Mouse (Mus musculus): ENCODE results near the gene Prdm16. TPM values are rescaled to one million over a fixed set of nuclear protein-coding genes. Genes with fewer than 3 reads are reported as not detected.

Gene Prdm16
- polyA plus RNA-seq, 1 experiment from 2014 or later, result 12.5 TPM

DNA sequence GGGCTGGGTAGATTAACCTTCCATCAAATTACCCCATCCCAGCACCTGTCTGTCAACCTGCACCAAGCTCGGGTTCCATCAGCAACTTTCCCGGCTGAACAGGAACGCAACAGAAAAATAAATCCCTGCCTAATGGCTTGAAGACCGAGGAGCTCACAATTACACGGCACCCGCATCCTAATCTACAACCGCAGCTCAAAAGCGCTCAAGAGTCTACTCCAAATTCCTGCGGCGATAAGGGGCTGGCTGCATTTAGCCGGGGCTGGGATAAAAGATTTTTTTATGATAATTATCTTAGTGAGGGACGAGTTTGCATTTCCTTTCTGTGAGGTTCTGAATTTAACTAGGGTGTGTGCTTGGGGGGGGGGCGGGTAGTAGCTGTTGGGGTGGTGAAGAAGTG, 284.4 kb downstream of the Prdm16 start:
- H3K36me3 ChIP-seq, result no peaks in the 10 kb centered on the region
- H3K4me1 ChIP-seq (replicated peaks), result peaks cover 16% of the 10 kb centered on the region
- H3K27ac ChIP-seq, result no peak overlapping the region
- no peak overlapping the region for H3K9ac ChIP-seq (replicated peaks)
- no peaks in the 10 kb centered on the region for H3K9me3 ChIP-seq
- no peak for ATAC-seq
- no peak overlapping the region for H3K4me2 ChIP-seq (replicated peaks)
- H3K27me3 ChIP-seq, result peaks cover 4% of the 10 kb centered on the region; the same call in 1 of the 2 replicates
- WGBS, result 55% methylated on average over 13 of the region's 13 CpGs
- H3K4me3 ChIP-seq (replicated peaks), result no peak overlapping the region

DNA sequence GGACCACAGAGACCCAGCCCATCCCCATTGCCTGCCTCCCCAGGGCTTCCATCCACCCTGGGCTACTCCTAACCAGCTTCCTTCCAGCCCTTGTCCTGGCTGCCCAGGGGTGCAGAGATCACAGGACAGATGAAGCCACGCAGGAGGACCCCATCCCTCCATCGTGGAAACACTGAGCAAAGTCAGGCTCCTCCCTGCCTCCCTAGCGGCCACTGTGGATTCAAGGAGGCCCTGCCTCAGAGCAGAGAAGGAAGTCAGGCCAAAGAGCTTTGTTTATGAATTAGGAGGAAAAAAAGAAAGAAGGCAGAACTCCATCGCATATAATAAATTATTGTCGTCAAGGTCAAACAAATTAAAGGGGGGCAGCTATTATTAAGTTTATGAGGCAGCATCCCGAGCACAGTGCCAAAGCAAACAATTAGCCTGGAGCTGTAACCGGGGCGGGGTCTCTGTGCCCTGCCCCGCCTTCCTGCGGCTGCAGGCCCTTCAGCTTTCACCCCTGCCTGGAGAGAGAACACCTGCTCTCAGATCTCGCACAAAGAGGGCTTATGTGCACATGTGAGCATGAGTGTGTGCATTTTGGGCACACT, 288.4 kb downstream of the Prdm16 start:
- no peak for ATAC-seq
- no peak overlapping the region for H3K4me2 ChIP-seq (replicated peaks)
- no peak overlapping the region for H3K4me3 ChIP-seq (replicated peaks)
- peaks cover 28% of the 10 kb centered on the region for H3K4me1 ChIP-seq (replicated peaks)
- H3K27me3 ChIP-seq, result peaks cover 8% of the 10 kb centered on the region; the same call in 1 of the 2 replicates
- H3K36me3 ChIP-seq, result no peaks in the 10 kb centered on the region
- H3K9me3 ChIP-seq, result no peaks in the 10 kb centered on the region
- H3K27ac ChIP-seq, result no peak overlapping the region
- no peak overlapping the region for H3K9ac ChIP-seq (replicated peaks)
- WGBS, result 71% methylated on average over 11 of the region's 11 CpGs

DNA sequence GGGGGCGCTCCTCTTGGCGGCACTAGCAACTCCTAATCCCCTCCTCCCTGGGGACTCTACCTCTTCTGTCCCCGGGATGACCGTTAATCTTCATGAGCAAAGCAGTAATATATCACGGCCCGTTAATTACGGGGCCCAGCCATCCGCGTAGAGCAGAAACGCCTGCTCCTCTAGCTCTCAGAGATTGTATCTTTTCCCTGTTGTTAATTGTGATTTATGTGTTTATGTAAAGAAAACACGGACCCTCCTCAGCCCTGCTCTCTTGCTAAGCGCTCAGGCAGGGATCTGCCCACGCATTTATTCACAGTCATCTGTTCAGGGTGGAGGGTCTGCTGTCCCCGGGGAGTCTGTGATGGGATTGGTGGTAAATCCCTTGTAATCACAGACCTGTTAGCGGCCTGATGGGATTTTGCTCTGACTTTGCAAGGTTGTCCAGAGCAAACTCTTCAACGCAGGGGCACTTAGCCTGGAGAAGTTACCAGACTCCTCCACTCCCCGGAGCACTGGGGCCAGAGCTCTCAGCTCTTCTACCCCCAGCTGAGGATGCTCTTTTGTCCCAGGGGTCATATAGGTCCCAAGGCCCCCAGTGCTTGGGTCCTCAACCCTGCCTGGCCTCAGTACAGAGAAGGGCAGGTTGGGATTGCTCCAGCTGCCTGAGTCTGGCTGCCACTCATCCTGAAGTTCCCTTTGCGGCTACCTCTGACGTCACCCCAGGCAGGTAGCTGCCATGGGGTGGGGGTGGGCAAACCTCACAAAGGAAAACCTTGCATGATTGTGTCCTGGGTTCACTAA, 289.7 kb downstream of the Prdm16 start:
- no peak overlapping the region for H3K4me3 ChIP-seq (replicated peaks)
- no peak overlapping the region for H3K9ac ChIP-seq (replicated peaks)
- 29% methylated on average over 19 of the region's 19 CpGs for WGBS
- H3K4me2 ChIP-seq (replicated peaks), result no peak overlapping the region
- ATAC-seq, result peak; percentile 19; the same call in 1 of the 2 replicates
- H3K4me1 ChIP-seq (replicated peaks), result peaks cover 28% of the 10 kb centered on the region
- H3K36me3 ChIP-seq, result peaks cover 5% of the 10 kb centered on the region
- H3K27ac ChIP-seq, result no peak overlapping the region
- H3K27me3 ChIP-seq, result peaks cover 8% of the 10 kb centered on the region; the same call in 1 of the 2 replicates
- H3K9me3 ChIP-seq, result no peaks in the 10 kb centered on the region

DNA sequence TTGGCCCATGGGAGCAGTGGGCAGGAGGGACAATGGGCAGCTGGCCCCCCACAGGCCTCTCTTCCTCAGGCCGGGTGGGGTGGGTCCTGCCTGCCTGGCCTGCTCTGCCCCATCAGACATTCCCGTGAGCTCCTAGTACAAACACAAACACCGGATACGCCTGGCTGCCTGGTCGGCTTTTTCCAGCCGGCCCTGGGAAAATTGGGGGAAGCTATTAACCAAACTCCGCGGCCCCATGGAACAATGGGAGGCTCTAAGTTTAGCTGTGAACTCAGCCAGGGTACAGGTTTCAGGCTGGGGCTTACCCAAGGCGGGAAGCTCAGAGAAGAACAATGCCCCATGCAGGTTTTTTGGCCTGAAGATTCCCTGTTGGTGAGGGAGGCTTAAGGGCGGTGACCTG, 300.0 kb downstream of the Prdm16 start:
- no peak overlapping the region for H3K4me2 ChIP-seq (replicated peaks)
- H3K27me3 ChIP-seq, result peaks cover 15% of the 10 kb centered on the region; the same call in 1 of the 2 replicates
- no peak overlapping the region for H3K27ac ChIP-seq
- H3K4me3 ChIP-seq (replicated peaks), result no peak overlapping the region
- H3K9ac ChIP-seq (replicated peaks), result peak overlapping the region; percentile 14; the same call in 1 of the 2 replicates
- WGBS, result 12% methylated on average over 10 of the region's 10 CpGs
- H3K36me3 ChIP-seq, result 0 out of 2 replicates have a peak, but pooled peaks cover under 1% of the 10 kb centered on the region
- peaks cover 30% of the 10 kb centered on the region for H3K4me1 ChIP-seq (replicated peaks)
- no peaks in the 10 kb centered on the region for H3K9me3 ChIP-seq
- ATAC-seq, result no peak

DNA sequence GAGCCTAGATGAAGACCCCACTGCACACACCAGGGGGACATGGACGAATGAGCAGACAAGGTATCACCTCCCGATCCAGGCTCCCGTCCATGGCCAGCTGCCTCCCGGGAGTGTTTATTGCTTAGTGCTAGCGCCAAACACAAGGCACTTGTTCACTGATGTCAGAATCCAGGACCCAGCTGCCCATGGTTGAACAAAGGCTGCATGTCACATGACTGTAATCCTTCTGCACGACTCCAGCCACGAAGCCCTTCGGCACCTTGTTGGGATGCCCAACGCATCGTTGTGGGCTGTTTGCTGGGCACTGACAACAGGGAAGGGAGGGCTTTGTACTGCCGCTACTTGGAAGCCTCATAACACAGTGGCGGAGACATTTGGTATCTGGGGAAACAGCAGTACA, 300.9 kb downstream of the Prdm16 start, which contains the start of gene B230104I21Rik:
Gene B230104I21Rik, plus strand, starts transcription at position 367 of the 400 bp plus-strand sequence.
- Histone ChIP-seq H3K4me2 (replicated peaks) (peak within 1 kb of the TSS; percentile 43), H3K27ac (0 out of 2 replicates have a peak within 1 kb of the TSS, but pooled peaks have one; percentile 9), H3K9ac (replicated peaks) (peak within 1 kb of the TSS; percentile 39; the same call in 1 of the 2 replicates), H3K9me3 (no peaks in the 10 kb centered on the region), H3K27me3 (peaks cover 15% of the 10 kb centered on the region; the same call in 1 of the 2 replicates), H3K36me3 (no peaks in the 10 kb centered on the region), H3K4me1 (replicated peaks) (peaks cover 38% of the 10 kb centered on the region), H3K4me3 (replicated peaks) (peak within 1 kb of the TSS; percentile 15)
- peak; percentile 60 for ATAC-seq
- WGBS, result 35% methylated on average over 12 of the region's 12 CpGs

DNA sequence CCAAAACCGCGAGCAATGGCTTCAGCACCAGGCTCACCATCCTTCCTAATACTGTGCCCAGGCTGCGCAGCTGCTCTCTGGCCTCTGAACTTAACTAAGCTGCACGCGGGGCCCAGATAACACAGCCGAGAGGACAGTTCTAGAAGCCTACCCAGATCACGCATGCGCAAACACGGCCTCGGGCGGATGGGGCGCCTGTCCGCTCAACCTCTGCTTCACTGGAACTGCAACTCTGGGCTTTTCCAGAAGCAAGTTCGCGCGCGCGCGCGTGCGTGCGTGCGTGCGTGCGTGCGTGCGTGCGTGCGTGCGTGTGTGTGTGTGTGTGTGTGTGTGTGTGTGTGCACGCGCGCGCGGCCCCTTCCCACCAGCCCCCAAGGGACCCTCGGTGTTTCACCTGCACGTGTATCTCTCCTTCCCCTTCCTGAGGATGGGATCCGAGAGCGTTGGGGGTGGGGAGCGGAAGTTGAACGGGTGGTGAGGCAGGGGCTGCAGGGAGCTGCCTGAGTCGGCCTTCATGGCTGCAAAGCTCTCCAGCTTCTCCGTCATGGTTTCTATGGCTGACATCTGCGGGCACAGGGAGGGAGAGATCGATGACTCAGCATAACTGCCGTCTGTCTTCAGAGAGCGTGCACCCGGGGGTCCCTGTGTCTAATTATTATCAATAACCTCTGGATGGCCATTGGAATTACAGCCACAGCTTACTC, 301.8 kb downstream of the Prdm16 start:
- no peaks in the 10 kb centered on the region for H3K9me3 ChIP-seq
- peaks cover 22% of the 10 kb centered on the region; the same call in 1 of the 2 replicates for H3K27me3 ChIP-seq
- H3K9ac ChIP-seq (replicated peaks), result 0 out of 2 replicates have a peak overlapping the region, but pooled peaks have one; percentile 39
- peak overlapping the region; percentile 15 for H3K4me3 ChIP-seq (replicated peaks)
- no peak for ATAC-seq
- 49% methylated on average over 46 of the region's 48 CpGs for WGBS
- peaks cover 38% of the 10 kb centered on the region for H3K4me1 ChIP-seq (replicated peaks)
- H3K36me3 ChIP-seq, result no peaks in the 10 kb centered on the region
- H3K4me2 ChIP-seq (replicated peaks), result peak overlapping the region; percentile 43
- H3K27ac ChIP-seq, result no peak overlapping the region

DNA sequence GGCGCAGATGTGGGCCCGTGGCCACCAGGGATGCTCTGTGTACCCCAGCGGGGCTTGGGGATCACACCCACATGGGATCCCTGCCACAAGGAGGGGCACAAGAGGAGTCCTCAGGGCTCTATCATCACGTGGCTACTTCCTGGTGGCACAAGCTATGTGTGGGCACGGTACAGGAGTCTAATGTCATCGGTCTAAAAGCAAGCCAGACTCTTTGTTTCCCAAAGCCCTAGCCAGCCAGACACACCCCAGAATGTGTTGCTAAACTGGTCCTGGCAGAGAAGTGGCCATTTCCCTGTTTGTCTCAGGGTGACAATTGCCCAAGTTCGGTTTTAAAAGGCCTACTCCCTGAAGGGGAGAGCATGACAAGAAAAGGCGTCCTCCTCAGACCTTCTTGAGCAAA, 303.4 kb downstream of the Prdm16 start:
- no peak overlapping the region for H3K27ac ChIP-seq
- H3K9me3 ChIP-seq, result no peaks in the 10 kb centered on the region
- peaks cover 44% of the 10 kb centered on the region for H3K4me1 ChIP-seq (replicated peaks)
- H3K4me3 ChIP-seq (replicated peaks), result no peak overlapping the region
- peaks cover 19% of the 10 kb centered on the region; the same call in 1 of the 2 replicates for H3K27me3 ChIP-seq
- no peaks in the 10 kb centered on the region for H3K36me3 ChIP-seq
- H3K4me2 ChIP-seq (replicated peaks), result no peak overlapping the region
- WGBS, result 78% methylated on average over 8 of the region's 8 CpGs
- no peak overlapping the region for H3K9ac ChIP-seq (replicated peaks)
- ATAC-seq, result no peak

DNA sequence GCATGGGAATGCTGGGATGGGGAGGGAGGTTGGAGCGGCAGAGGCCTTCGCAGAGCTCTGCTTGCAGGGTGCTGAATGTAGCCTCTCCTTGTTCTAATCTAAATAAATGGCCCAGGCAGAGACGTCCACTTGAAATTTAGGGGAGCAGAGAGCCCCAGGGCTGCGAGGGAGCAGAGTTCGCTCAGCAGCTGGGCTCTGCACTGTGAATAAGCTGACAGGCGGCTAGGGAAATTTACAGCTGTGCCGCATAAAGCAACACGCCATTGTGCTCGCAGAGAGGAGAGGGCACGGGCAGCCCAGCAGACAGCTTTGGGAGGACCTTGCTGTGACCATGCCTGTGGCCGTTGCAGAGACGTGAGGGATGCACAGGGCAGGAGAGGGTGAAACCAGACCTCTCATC, 305.4 kb downstream of the Prdm16 start:
- Histone ChIP-seq H3K27ac (no peak overlapping the region), H3K4me1 (replicated peaks) (peaks cover 34% of the 10 kb centered on the region), H3K27me3 (peaks cover 30% of the 10 kb centered on the region; the same call in 1 of the 2 replicates), H3K9ac (replicated peaks) (no peak overlapping the region; the same call in 1 of the 2 replicates), H3K4me2 (replicated peaks) (no peak overlapping the region), H3K36me3 (no peaks in the 10 kb centered on the region), H3K9me3 (no peaks in the 10 kb centered on the region), H3K4me3 (replicated peaks) (no peak overlapping the region)
- 39% methylated on average over 12 of the region's 12 CpGs for whole genome bisulfite sequencing
- ATAC-seq, result no peak

DNA sequence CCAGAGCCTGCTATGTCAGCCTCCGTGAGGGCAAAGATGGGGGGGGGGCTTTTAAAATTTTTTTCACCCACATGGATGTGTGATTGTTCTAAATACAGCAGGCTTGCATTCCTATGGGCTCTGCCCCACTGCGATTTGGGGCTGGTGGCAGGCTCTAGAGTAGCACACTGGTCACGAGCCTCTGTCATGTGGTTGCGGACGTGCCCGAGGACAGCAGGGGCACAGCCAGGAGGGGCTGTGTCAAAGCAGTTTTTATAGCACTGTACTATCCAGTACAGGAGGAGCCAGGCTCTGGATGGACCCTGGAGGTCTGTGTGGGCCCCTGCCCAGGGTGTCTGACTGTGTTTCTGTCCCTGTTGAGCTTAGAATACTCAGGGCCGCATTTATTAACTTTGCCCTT, 306.7 kb downstream of the Prdm16 start:
- WGBS, result 91% methylated on average over 7 of the region's 7 CpGs
- H3K27ac ChIP-seq, result no peak overlapping the region

DNA sequence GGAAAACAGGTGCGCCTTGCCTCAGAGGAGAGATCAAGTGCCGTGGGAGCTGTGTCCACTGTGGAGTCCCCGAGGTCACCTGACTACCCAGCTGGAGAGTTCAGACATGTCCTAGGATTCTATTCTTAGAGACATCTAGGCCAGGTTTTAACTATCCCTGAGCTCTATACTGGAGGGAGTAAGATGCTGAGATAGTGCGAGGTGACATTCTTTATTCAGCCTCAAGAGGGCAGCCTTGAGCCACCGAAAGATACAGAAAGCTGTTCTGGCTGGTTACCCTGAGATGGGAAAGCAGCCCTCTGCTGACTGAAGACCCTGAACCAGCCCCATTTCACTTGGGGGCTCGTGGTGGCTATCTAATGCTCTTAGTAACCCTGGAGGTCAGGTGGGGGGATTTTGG, 307.8 kb downstream of the Prdm16 start:
- Histone ChIP-seq H3K36me3 (no peaks in the 10 kb centered on the region), H3K9ac (replicated peaks) (no peak overlapping the region), H3K4me2 (replicated peaks) (peak overlapping the region; percentile 28), H3K9me3 (no peaks in the 10 kb centered on the region), H3K4me3 (replicated peaks) (no peak overlapping the region), H3K27me3 (peaks cover 28% of the 10 kb centered on the region; the same call in 1 of the 2 replicates), H3K4me1 (replicated peaks) (peaks cover 16% of the 10 kb centered on the region), H3K27ac (no peak overlapping the region)
- peak; percentile 59 for ATAC-seq
- WGBS, result 6% methylated on average over 6 of the region's 6 CpGs

More for the DNA sequence above, 306.7 kb downstream of the Prdm16 start:
- Histone ChIP-seq H3K9ac (replicated peaks) (no peak overlapping the region), H3K27me3 (peaks cover 30% of the 10 kb centered on the region; the same call in 1 of the 2 replicates), H3K36me3 (no peaks in the 10 kb centered on the region), H3K4me2 (replicated peaks) (no peak overlapping the region), H3K4me1 (replicated peaks) (peaks cover 22% of the 10 kb centered on the region), H3K9me3 (no peaks in the 10 kb centered on the region), H3K4me3 (replicated peaks) (no peak overlapping the region)
- ATAC-seq, result no peak

DNA sequence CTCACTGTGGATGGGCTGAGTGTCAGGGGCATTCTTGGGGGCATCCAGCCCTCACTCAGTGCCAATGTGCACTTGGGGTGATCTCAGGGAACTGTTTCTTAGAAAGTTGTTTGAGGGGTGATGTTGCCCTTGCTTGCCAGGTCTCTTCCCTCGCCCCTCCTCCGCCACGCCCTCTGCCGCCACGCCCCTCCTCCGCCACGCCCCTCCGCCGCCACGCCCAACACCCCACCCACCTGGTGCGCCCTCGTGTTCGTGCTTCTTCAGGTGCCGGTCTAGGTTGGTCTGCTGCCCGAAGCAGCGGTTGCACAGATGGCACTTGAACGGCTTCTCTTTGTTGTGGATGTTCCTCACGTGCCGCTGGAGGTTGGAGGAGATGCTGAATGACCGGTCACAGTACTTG, 308.2 kb downstream of the Prdm16 start:
- H3K36me3 ChIP-seq, result no peaks in the 10 kb centered on the region

More for the DNA sequence above, 308.2 kb downstream of the Prdm16 start:
- Histone ChIP-seq H3K9me3 (no peaks in the 10 kb centered on the region), H3K27ac (no peak overlapping the region), H3K27me3 (peaks cover 28% of the 10 kb centered on the region; the same call in 1 of the 2 replicates), H3K9ac (replicated peaks) (no peak overlapping the region), H3K4me2 (replicated peaks) (peak overlapping the region; percentile 28), H3K4me1 (replicated peaks) (peaks cover 16% of the 10 kb centered on the region), H3K4me3 (replicated peaks) (no peak overlapping the region)
- WGBS, result 7% methylated on average over 15 of the region's 20 CpGs
- ATAC-seq, result peak; percentile 5; the same call in 1 of the 2 replicates
